Mouse (Mus musculus) heart, adult 2 months (tissue): ENCODE measurements around the gene Gng3. TPM values are rescaled to one million over a fixed set of nuclear protein-coding genes. Genes with fewer than 3 reads are reported as not detected.
"Not testable (repeated sequence)": the region's sequence is repeated elsewhere in the genome, so short reads cannot be mapped to it uniquely, and the experiment has no call there.

Experiments used
- DNase-seq, 2 experiments: peaks; one replicate each; pipeline ENCODE4 v3.0.0; 2021
- H3K27ac ChIP-seq: fragments of 200-600 bp; 2 replicates; pipeline ENCODE4 v1.8.1; 2022
- H3K27me3 ChIP-seq: fragments of 200-500 bp; 2 replicates; pipeline ENCODE4 v1.6.1; 2012; ENCODE audit warnings: mild to moderate bottlenecking, low read length, inconsistent platforms, mixed read lengths; ENCODE audit not compliant: control insufficient read depth, insufficient read depth
- H3K36me3 ChIP-seq: fragments of 200-500 bp; 2 replicates; pipeline ENCODE4 v1.6.1; 2012; ENCODE audit warnings: low read length, inconsistent platforms; ENCODE audit not compliant: control insufficient read depth, insufficient read depth
- H3K4me1 ChIP-seq: fragments of 200-500 bp; 2 replicates; pipeline ENCODE4 v1.6.1; 2011; ENCODE audit warnings: low read length; ENCODE audit not compliant: control insufficient read depth, insufficient read depth
- H3K4me3 ChIP-seq: fragments of 200-600 bp; 2 replicates; pipeline ENCODE4 v1.8.1; 2022
- H3K79me2 ChIP-seq: fragments of 200-500 bp; replicated peaks from 2 replicates; pipeline ENCODE4 v1.6.1; 2012; ENCODE audit warnings: mild to moderate bottlenecking, inconsistent platforms, low read length, moderate library complexity, mixed read lengths; ENCODE audit not compliant: control insufficient read depth, insufficient read depth
- H3K9ac ChIP-seq: fragments of 200-500 bp; 2 replicates; pipeline ENCODE4 v1.6.1; 2012; ENCODE audit warnings: low read depth, mild to moderate bottlenecking, control low read depth, inconsistent platforms, low read length, mixed read lengths
- CTCF ChIP-seq: fragments of 200-600 bp; IDR thresholded peaks from 2 replicates; pipeline ENCODE4 v1.8.1; 2022; ENCODE audit warnings: antibody characterized with exemption, mild to moderate bottlenecking, moderate library complexity
- EP300 ChIP-seq: fragments of 200-500 bp; IDR thresholded peaks from 2 replicates; pipeline ENCODE4 v1.6.1; 2011; ENCODE audit warnings: low read depth, low read length, control low read depth; ENCODE audit not compliant: insufficient read depth
- POLR2A ChIP-seq: fragments of 200-500 bp; IDR thresholded peaks from 2 replicates; pipeline ENCODE4 v1.6.1; 2011; ENCODE audit warnings: mild to moderate bottlenecking, low read depth, low read length, control low read depth; ENCODE audit not compliant: insufficient read depth
- WGBS: fragments of 180-500 bp; shearing (Covaris S2); methylation state at CpG from one replicate; pipeline ENCODE4 v1.1.7; 2018; 5-methylcytosine and 5-hydroxymethylcytosine counted together
- intact Hi-C: fragments of 180-260 bp; cut with DNase I; formaldehyde crosslinking; loops from one replicate; pipeline ENCODE4 v1.15.1; 2025
- polyA plus RNA-seq: library from polyadenylated mRNA; depleted of rRNA; stranded (reverse); fragments of >200 nt; gene quantifications from 2 replicates; pipeline ENCODE4 v1.2.3, GENCODE M21; 2012
- total RNA-seq, 2 experiments: library from RNA; stranded (reverse); gene quantifications; 2 replicates each; pipeline ENCODE4 v1.2.3; 2021

The Gng3 gene
- total and polyA plus RNA-seq, 3 experiments = 0.35 TPM; not detected in 2

DNA sequence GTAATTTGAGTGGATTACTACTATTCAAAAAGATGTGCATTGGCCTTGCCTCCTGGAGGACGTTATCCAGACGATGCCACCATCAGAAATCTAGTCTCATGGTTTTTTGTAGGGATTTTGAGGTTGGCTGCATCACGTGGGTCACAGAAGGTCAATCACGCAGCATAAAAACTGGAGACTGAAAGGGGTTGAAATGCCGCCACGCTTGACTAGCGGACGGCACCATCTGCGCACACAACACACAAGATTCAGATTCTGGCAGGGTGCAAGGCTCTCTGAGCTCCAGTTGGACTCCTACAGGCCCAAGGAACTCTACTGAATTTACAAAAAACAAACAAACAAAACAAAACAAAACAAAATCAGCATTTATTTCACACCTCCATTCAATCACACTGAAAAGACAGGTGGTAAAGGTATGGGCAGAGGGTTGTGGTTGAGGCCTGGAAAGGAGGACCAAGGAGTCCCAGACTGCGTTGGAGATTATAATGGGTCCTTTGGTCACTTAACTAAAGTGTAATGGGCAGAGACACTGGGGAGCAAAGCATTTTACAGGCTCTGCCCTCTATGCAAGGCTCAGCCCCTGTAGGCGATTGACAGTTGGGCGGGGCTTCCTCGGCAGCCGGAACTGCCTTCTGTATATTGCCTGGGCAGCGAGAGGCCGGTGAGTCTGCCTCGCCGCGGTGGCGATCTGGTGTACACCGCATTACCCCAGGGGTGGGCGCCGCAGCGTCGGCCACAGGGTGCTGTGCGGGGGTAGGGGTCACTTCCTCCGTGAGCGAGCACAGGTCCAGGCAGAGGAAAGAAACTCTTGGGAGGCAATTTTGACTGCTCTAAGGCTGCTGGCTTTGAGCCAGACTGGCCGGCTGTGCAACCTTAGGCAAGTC is 1.2 kb upstream of the Gng3 start:
- 0 out of 2 replicates have a peak, but pooled peaks have one; percentile 6 for TF ChIP-seq EP300
- no peak for TF ChIP-seq CTCF
- peak; percentile 72 for TF ChIP-seq POLR2A
- 30% methylated on average over 29 of the region's 29 CpGs for WGBS
- peak; percentile 81 to 85 for DNase-seq
- intact Hi-C loops = no loop called here
- peak overlapping the region; percentile 69 for H3K9ac ChIP-seq
- H3K4me3 ChIP-seq = peak overlapping the region; percentile 53
- H3K79me2 ChIP-seq = no peaks in the 10 kb centered on the region
- no peaks in the 10 kb centered on the region for H3K36me3 ChIP-seq
- peaks cover 7% of the 10 kb centered on the region; the same call in 1 of the 2 replicates for H3K4me1 ChIP-seq
- no peaks in the 10 kb centered on the region for H3K27me3 ChIP-seq
- H3K27ac ChIP-seq = peak overlapping the region; percentile 59

- no peak for TF ChIP-seq POLR2A
- no peak for TF ChIP-seq CTCF
- TF ChIP-seq EP300 = no peak
- H3K27me3 ChIP-seq = no peaks in the 10 kb centered on the region
- peak in 1 of 2 experiments; percentile 52 for DNase-seq
Measured at GRCm38 (mm10) chr19:8838041-8838730, 808 bp downstream of the Gng3 start.

DNA sequence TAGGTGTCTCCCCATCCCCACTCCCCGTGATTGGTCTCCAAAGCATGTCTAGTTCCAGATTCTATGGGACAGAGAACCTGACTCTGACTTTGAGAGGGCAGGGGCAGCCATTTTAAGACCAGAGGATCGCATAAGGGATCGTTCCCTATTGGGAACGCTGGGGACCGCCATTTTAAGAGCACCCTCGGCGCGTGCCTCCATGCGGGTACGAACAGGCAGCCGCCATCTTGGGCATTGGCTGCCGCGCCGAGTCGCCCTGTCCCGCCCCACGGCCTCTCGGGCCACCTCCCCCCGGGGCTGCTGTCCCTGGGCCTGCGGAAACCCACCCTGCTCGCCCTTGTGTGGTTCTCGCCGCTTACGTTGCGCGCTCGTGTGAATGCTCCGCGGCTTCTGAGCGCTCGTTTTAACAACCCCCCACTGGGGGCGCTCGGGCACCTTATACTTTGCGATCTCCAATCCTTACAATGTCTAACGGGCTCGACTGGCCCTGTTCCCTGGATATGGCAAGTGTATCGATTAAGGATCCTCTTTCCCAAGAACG is 1.7 kb downstream of the Gng3 start, which contains the start of gene Bscl2:
Bscl2 (plus strand) TSS at position 217 of the 541 bp plus-strand sequence.
- peak; percentile 85 to 88 for DNase-seq
- Histone ChIP-seq H3K79me2 (no peaks in the 10 kb centered on the region), H3K9ac (peak within 1 kb of the TSS; percentile 76), H3K4me1 (peaks cover 5% of the 10 kb centered on the region; the same call in 1 of the 2 replicates), H3K4me3 (peak within 1 kb of the TSS; percentile 61), H3K36me3 (no peaks in the 10 kb centered on the region; the same call in 1 of the 2 replicates), H3K27ac (peak within 1 kb of the TSS; percentile 83), H3K27me3 (no peaks in the 10 kb centered on the region)
- intact Hi-C loops = loop anchor here (2.0 kb wide), 1 partner anchor 15 kb away; no protein-coding TSS in a partner anchor
- WGBS = under 1% methylated on average over 38 of the region's 38 CpGs
- TF ChIP-seq CTCF = peak; percentile 88
- peak; percentile 54; the same call in 1 of the 2 replicates for TF ChIP-seq EP300
- TF ChIP-seq POLR2A = no peak; the same call in none of the 2 replicates

More at GRCm38 (mm10) chr19:8838041-8838730, 808 bp downstream of the Gng3 start:
- H3K79me2 ChIP-seq = no peaks in the 10 kb centered on the region
- intact Hi-C loops = no loop called here
- H3K36me3 ChIP-seq = no peaks in the 10 kb centered on the region
- peak overlapping the region; percentile 83 for H3K27ac ChIP-seq
- WGBS = 22% methylated on average over 15 of the region's 15 CpGs
- peak overlapping the region; percentile 61 for H3K4me3 ChIP-seq
- H3K4me1 ChIP-seq = peaks cover 5% of the 10 kb centered on the region; the same call in 1 of the 2 replicates
- H3K9ac ChIP-seq = peak overlapping the region; percentile 76

DNA sequence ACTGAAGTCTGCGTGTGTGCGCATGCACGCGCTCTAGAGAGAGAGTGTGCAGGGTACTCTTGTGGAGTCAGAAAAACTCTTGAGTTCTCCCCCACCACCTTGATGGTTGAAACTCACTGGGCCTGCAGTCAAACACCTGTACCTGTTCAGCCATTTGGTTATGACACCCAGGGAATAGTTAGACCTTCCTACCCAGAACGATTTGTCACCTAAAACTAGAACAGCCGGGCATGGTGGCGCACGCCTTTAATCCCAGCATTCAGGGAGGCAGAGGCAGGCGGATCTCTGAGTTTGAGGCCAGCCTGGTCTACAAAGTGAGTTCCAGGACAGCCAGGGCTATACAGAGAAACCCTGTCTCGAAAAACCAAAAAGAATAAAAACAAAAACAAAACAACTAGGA is 2.7 kb downstream of the Gng3 start:
- H3K36me3 ChIP-seq, H3K27ac ChIP-seq, H3K9ac ChIP-seq, DNase-seq, H3K27me3 ChIP-seq, H3K4me1 ChIP-seq, H3K79me2 ChIP-seq, H3K4me3 ChIP-seq: not testable (repeated sequence)
- intact Hi-C loops = loop anchor here (2.0 kb wide), 1 partner anchor 14 kb away; no protein-coding TSS in a partner anchor
- WGBS = 97% methylated on average over 10 of the region's 10 CpGs

- 84% methylated on average over 4 of the region's 4 CpGs for WGBS
- Histone ChIP-seq H3K36me3 (peaks cover 18% of the 10 kb centered on the region), H3K27me3 (no peaks in the 10 kb centered on the region), H3K4me1 (no peaks in the 10 kb centered on the region; the same call in 1 of the 2 replicates), H3K79me2 (no peaks in the 10 kb centered on the region), H3K27ac (no peak overlapping the region), H3K4me3 (no peak overlapping the region), H3K9ac (no peak overlapping the region)
- no peak for DNase-seq
- TF ChIP-seq POLR2A = 0 out of 2 replicates have a peak, but pooled peaks have one; percentile 8
- TF ChIP-seq EP300 = no peak
- intact Hi-C loops = no loop called here
Measured at GRCm38 (mm10) chr19:8832971-8833370, 6.0 kb downstream of the Gng3 start.

- no peak for TF ChIP-seq POLR2A
- no peak for TF ChIP-seq EP300
- no peak for TF ChIP-seq CTCF
- H3K27me3 ChIP-seq = no peaks in the 10 kb centered on the region
- WGBS = 84% methylated on average over 11 of the region's 11 CpGs
- intact Hi-C loops = no loop called here
- peaks cover 28% of the 10 kb centered on the region for H3K36me3 ChIP-seq
- no peak overlapping the region for H3K27ac ChIP-seq
- peaks cover 2% of the 10 kb centered on the region; the same call in 1 of the 2 replicates for H3K79me2 ChIP-seq
- no peak overlapping the region for H3K9ac ChIP-seq
- H3K4me3 ChIP-seq = no peak overlapping the region
- no peak for DNase-seq
- H3K4me1 ChIP-seq = no peaks in the 10 kb centered on the region
Measured at GRCm38 (mm10) chr19:8831262-8831661, 7.7 kb downstream of the Gng3 start.
